Mouse (Mus musculus): ENCODE measurements around the gene Tnfaip8l1. TPM values are rescaled to one million over a fixed set of nuclear protein-coding genes. Genes with fewer than 3 reads are reported as not detected.
A peak's percentile ranks its signal among the peaks of the same experiment; 100 is the strongest.

The Tnfaip8l1 gene
- total RNA-seq, 2 experiments from 2014 or later: 4.6 to 6.1 TPM

- DNase-seq (ENCODE audit: low spot score in 2 of 2): no peak
These were observed 13.1 kb downstream of the Tnfaip8l1 start for GRCm38 (mm10) chr17:56175416-56175815.

- no peak for DNase-seq (ENCODE audit: low spot score in 2 of 2)
These were observed 20.8 kb downstream of the Tnfaip8l1 start for GRCm38 (mm10) chr17:56182975-56183657.

GRCm38 (mm10) chr17:56183658-56184103 lies 21.4 kb downstream of the Tnfaip8l1 start, which contains the start of gene Mydgf:
Mydgf (minus strand) TSS chr17:56183920.
- peak; percentile 94 to 97 for DNase-seq (ENCODE audit: low spot score in 2 of 2)

GRCm38 (mm10) chr17:56185281-56186141 lies 23.2 kb downstream of the Tnfaip8l1 start:
- DNase-seq (ENCODE audit: low spot score in 2 of 2): peak in 1 of 2 experiments; percentile 24

- no peak for DNase-seq (ENCODE audit: low spot score in 2 of 2)
These were observed 29.0 kb downstream of the Tnfaip8l1 start for GRCm38 (mm10) chr17:56191266-56191665.

GRCm38 (mm10) chr17:56194357-56194756 lies 32.1 kb downstream of the Tnfaip8l1 start:
- DNase-seq (ENCODE audit: low spot score in 2 of 2): no peak

- no peak for DNase-seq (ENCODE audit: low spot score in 2 of 2)
These were observed 32.5 kb downstream of the Tnfaip8l1 start for GRCm38 (mm10) chr17:56194765-56195164.

GRCm38 (mm10) chr17:56196860-56197259 lies 34.6 kb downstream of the Tnfaip8l1 start:
- no peak for DNase-seq (ENCODE audit: low spot score in 2 of 2)

GRCm38 (mm10) chr17:56200586-56200985 lies 38.3 kb downstream of the Tnfaip8l1 start:
- DNase-seq (ENCODE audit: low spot score in 2 of 2): no peak

GRCm38 (mm10) chr17:56201642-56202041 lies 39.4 kb downstream of the Tnfaip8l1 start:
- no peak for DNase-seq (ENCODE audit: low spot score in 2 of 2)

- DNase-seq (ENCODE audit: low spot score in 2 of 2): no peak
These were observed 40.2 kb downstream of the Tnfaip8l1 start for GRCm38 (mm10) chr17:56202476-56202875.

- DNase-seq (ENCODE audit: low spot score in 2 of 2): no peak
These were observed 41.5 kb downstream of the Tnfaip8l1 start for GRCm38 (mm10) chr17:56203729-56204128.

GRCm38 (mm10) chr17:56206276-56206884 lies 44.1 kb downstream of the Tnfaip8l1 start:
- no peak for DNase-seq (ENCODE audit: low spot score in 2 of 2)

GRCm38 (mm10) chr17:56206986-56207674 lies 44.9 kb downstream of the Tnfaip8l1 start:
- DNase-seq (ENCODE audit: low spot score in 2 of 2): no peak

GRCm38 (mm10) chr17:56207963-56208530 lies 45.8 kb downstream of the Tnfaip8l1 start:
- no peak for DNase-seq (ENCODE audit: low spot score in 2 of 2)

- DNase-seq (ENCODE audit: low spot score in 2 of 2): no peak
These were observed 46.5 kb downstream of the Tnfaip8l1 start for GRCm38 (mm10) chr17:56208821-56209220.

- DNase-seq (ENCODE audit: low spot score in 2 of 2): no peak
These were observed 48.8 kb downstream of the Tnfaip8l1 start for GRCm38 (mm10) chr17:56211090-56211489.

- no peak for DNase-seq (ENCODE audit: low spot score in 2 of 2)
These were observed 50.4 kb downstream of the Tnfaip8l1 start for GRCm38 (mm10) chr17:56212676-56213075.

- DNase-seq (ENCODE audit: low spot score in 2 of 2): no peak
These were observed 52.0 kb downstream of the Tnfaip8l1 start for GRCm38 (mm10) chr17:56214229-56214628.

GRCm38 (mm10) chr17:56217670-56218069 lies 55.4 kb downstream of the Tnfaip8l1 start:
- DNase-seq (ENCODE audit: low spot score in 2 of 2): no peak
